Mouse (Mus musculus) intestine, embryonic 16.5 days (tissue): Measurements from ENCODE around the gene Otx2. TPM values are rescaled to one million over a fixed set of nuclear protein-coding genes. Genes with fewer than 3 reads are reported as not detected.

Experiments
- ATAC-seq: fragments of 200-750 bp; cut with Nextera tagmentation; 2 replicates; pipeline ENCODE4 v1.8.0; 2017; ENCODE audit warnings: moderate TSS enrichment, moderate library complexity
- H3K27ac ChIP-seq: fragments of 300-500 bp; sonication (generic); 2 replicates; pipeline ENCODE4 v1.5.1; 2014; ENCODE audit warnings: mild to moderate bottlenecking, low read length
- H3K27me3 ChIP-seq: fragments of 300-500 bp; sonication (generic); replicated peaks from 2 replicates; pipeline ENCODE4 v1.6.1; 2014; ENCODE audit warnings: low read length, control low read depth, mixed read lengths; ENCODE audit not compliant: control insufficient read depth, insufficient read depth
- H3K36me3 ChIP-seq: fragments of 300-500 bp; sonication (generic); 2 replicates; pipeline ENCODE4 v1.6.1; 2014; ENCODE audit warnings: low read length, control low read depth; ENCODE audit not compliant: control insufficient read depth, insufficient read depth
- H3K4me1 ChIP-seq: fragments of 300-500 bp; sonication (generic); 2 replicates; pipeline ENCODE4 v1.6.1; 2014; ENCODE audit warnings: low read length, control low read depth, mixed read lengths; ENCODE audit not compliant: control insufficient read depth, insufficient read depth
- H3K4me2 ChIP-seq: fragments of 300-500 bp; sonication (generic); 2 replicates; pipeline ENCODE4 v1.6.1; 2014; ENCODE audit warnings: low read depth, low read length, control low read depth
- H3K4me3 ChIP-seq: fragments of 300-500 bp; sonication (generic); 2 replicates; pipeline ENCODE4 v1.5.1; 2014; ENCODE audit warnings: mild to moderate bottlenecking, low read length
- H3K9ac ChIP-seq: fragments of 300-500 bp; sonication (generic); 2 replicates; pipeline ENCODE4 v1.6.1; 2014; ENCODE audit warnings: low read depth, low read length
- H3K9me3 ChIP-seq: fragments of 300-500 bp; sonication (generic); 2 replicates; pipeline ENCODE4 v1.6.1; 2016; ENCODE audit warnings: low read length, control low read depth; ENCODE audit not compliant: control insufficient read depth
- WGBS: fragments of 180-500 bp; shearing (Covaris S2); extraction: QIAGEN DNeasy Blood & Tissue Kit; methylation state at CpG from one replicate; pipeline ENCODE4 v1.1.7; 2014; 5-methylcytosine and 5-hydroxymethylcytosine counted together
- polyA plus RNA-seq: library from polyadenylated mRNA; unstranded; fragments of >200 nt; fragmentation: Nextera tagmentation; extraction: Ambion mirVana; gene quantifications from 2 replicates; pipeline ENCODE4 v1.2.1, GENCODE M21; 2015

The Otx2 gene
- not detected in 2 replicates for polyA plus RNA-seq

DNA sequence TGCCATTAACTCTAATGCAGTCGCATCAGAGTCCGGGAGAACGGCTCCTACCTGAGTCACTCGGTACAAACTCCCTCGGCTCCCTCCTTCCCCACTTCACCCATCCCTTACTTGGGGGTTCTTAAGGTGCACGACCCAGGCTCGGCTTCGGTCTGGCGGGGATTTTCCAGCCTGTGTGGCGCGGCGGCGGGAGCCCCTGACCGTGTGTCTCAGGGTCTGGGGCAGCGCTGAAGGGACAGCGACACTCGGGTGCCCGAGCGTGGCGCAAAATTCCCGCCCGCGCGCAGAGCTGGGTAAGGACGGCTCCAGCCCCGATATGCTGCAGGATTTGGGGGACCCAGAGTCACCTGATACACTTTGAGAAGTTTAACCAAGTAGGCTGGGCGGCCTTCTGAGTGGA lies at the start of gene Otx2:
Gene Otx2 (minus strand): TSS at position 279 of the 400 bp plus-strand sequence.
- Histone ChIP-seq H3K36me3 (no peaks in the 10 kb centered on the region), H3K27ac (no peak within 1 kb of the TSS), H3K4me3 (no peak within 1 kb of the TSS), H3K27me3 (peaks cover 77% of the 10 kb centered on the region), H3K4me2 (no peak within 1 kb of the TSS), H3K9ac (no peak within 1 kb of the TSS), H3K9me3 (no peaks in the 10 kb centered on the region), H3K4me1 (no peaks in the 10 kb centered on the region)
- no peak for ATAC-seq
- WGBS: 1% methylated on average over 27 of the region's 27 CpGs

GRCm38 (mm10) chr14:48722763-48723162 lies 49.1 kb upstream of the Otx2 start:
- Histone ChIP-seq H3K9me3 (no peaks in the 10 kb centered on the region), H3K27me3 (no peaks in the 10 kb centered on the region), H3K4me3 (no peak overlapping the region), H3K4me2 (no peak overlapping the region), H3K27ac (no peak overlapping the region), H3K36me3 (no peaks in the 10 kb centered on the region), H3K9ac (no peak overlapping the region), H3K4me1 (no peaks in the 10 kb centered on the region)
- no peak for ATAC-seq
- 49% methylated on average over 4 of the region's 4 CpGs for WGBS

DNA sequence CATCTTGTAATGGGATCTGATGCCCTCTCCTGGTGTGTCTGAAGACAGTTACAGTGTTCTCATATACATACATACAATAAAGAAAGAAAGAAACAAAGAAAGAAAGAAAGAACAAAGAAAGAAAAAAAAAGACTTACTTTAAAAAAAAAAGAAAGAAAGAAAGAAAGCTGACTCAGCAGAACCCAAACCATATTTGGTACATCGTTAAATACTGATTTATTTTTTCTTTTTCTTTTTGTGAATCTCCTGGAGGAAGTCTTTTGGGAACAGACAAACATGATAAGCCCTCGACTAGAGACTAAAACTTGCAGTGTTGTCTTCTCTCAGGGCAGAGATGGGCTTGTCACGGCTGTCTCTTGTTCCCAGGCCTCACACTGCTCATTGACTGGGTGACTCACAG lies 45.7 kb upstream of the Otx2 start:
- H3K4me1 ChIP-seq: no peaks in the 10 kb centered on the region
- no peak overlapping the region for H3K4me3 ChIP-seq
- no peak overlapping the region for H3K4me2 ChIP-seq
- H3K36me3 ChIP-seq: no peaks in the 10 kb centered on the region
- no peak for ATAC-seq
- H3K27me3 ChIP-seq: no peaks in the 10 kb centered on the region
- no peak overlapping the region for H3K9ac ChIP-seq
- WGBS: 82% methylated on average over 3 of the region's 3 CpGs
- no peaks in the 10 kb centered on the region for H3K9me3 ChIP-seq
- no peak overlapping the region for H3K27ac ChIP-seq

DNA sequence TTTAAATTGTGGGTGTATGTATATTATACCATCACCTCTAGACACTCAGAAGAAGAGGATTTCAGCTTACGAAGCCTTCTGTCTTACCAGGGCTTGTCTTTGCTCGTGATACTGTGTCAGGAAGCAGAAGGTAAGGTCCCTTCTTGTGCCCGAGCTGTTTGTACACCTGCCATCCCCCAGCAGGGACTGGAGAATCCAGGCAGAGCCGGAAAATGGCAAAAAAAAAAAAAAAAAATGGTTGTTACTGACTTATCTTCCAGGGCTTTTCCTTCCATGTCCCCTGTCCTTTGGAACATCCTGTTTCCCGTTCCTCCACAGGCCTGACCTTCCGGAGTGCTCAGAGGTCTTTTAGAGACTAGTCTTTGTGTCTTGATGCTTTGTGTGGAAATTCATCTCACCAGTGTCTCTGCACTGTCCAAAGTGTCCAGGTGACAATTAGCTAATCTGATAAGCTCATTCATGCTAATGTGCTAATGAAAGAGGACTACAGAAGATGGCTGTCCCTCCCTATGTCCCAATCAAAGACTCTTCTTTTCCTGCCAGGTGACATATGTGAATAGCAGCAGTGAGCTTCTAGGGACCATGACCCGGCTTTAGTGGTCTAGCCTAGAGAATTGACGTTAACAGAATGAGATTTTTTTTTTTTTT lies 44.1 kb upstream of the Otx2 start:
- Histone ChIP-seq H3K4me1 (no peaks in the 10 kb centered on the region), H3K9ac (no peak overlapping the region), H3K4me2 (no peak overlapping the region), H3K4me3 (no peak overlapping the region), H3K27me3 (no peaks in the 10 kb centered on the region; the same call in 1 of the 2 replicates), H3K27ac (no peak overlapping the region), H3K36me3 (no peaks in the 10 kb centered on the region), H3K9me3 (no peaks in the 10 kb centered on the region)
- WGBS: 73% methylated on average over 8 of the region's 8 CpGs
- no peak for ATAC-seq

DNA sequence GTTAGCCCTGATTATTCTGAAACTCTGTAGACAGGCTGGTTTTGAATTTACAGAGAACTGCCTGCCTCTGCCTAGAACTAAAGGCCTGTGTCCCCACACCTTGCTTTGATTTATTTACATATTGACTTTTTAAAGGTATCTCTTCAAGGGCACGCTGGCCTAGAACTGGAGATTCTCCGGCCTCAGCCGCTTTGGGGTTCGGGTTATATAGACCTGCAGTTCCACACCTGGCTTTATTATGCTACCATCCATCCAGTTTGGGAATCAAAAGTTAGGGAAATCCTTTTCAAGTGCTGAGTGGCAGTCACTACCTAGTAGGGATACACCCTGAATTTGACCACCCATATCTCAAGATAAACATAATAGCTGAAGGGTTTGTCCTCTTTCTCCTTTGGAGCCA lies 42.8 kb upstream of the Otx2 start:
- Histone ChIP-seq H3K4me1 (no peaks in the 10 kb centered on the region), H3K27me3 (no peaks in the 10 kb centered on the region; the same call in 1 of the 2 replicates), H3K4me2 (no peak overlapping the region), H3K9me3 (no peaks in the 10 kb centered on the region), H3K36me3 (no peaks in the 10 kb centered on the region), H3K4me3 (no peak overlapping the region), H3K27ac (no peak overlapping the region), H3K9ac (no peak overlapping the region)
- 91% methylated on average over 4 of the region's 4 CpGs for WGBS
- ATAC-seq: no peak

DNA sequence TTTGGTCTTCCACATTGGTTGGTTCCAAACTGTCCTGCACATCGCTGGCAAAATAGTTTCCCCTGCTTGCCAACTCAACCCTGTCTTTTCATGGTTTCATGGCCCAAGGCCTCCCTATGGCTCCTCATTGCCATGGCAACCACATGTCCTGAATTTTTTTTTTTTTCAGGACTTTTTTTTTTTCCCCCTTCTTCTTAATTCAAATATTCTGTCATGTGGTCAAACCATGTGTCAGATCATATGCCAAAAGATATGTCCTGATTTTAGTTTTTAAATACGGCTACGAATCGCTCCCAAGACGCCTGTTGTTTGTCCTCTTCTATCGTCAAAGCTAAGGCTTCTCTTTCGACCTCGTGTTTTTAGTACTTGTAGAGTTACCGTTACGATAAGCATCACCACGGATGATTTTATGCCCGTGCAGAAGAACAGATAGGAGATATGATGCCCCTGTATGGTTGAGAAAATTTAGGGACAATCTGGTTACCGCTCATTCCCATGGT lies 37.3 kb upstream of the Otx2 start:
- no peak for ATAC-seq
- H3K4me1 ChIP-seq: peaks cover 3% of the 10 kb centered on the region; the same call in 1 of the 2 replicates
- no peaks in the 10 kb centered on the region for H3K36me3 ChIP-seq
- 84% methylated on average over 13 of the region's 13 CpGs for WGBS
- peaks cover 21% of the 10 kb centered on the region; the same call in 1 of the 2 replicates for H3K27me3 ChIP-seq
- no peak overlapping the region for H3K4me2 ChIP-seq
- no peak overlapping the region for H3K27ac ChIP-seq
- H3K9me3 ChIP-seq: no peaks in the 10 kb centered on the region
- H3K9ac ChIP-seq: no peak overlapping the region
- no peak overlapping the region for H3K4me3 ChIP-seq

GRCm38 (mm10) chr14:48710062-48710870 lies 36.6 kb upstream of the Otx2 start:
- H3K9ac ChIP-seq: no peak overlapping the region
- no peak overlapping the region for H3K27ac ChIP-seq
- 52% methylated on average over 11 of the region's 11 CpGs for WGBS
- peaks cover 3% of the 10 kb centered on the region; the same call in 1 of the 2 replicates for H3K4me1 ChIP-seq
- no peaks in the 10 kb centered on the region for H3K9me3 ChIP-seq
- no peak overlapping the region; the same call in 1 of the 2 replicates for H3K4me3 ChIP-seq
- no peak for ATAC-seq
- H3K27me3 ChIP-seq: peaks cover 21% of the 10 kb centered on the region; the same call in 1 of the 2 replicates
- no peaks in the 10 kb centered on the region for H3K36me3 ChIP-seq
- peak overlapping the region; percentile 42; the same call in 1 of the 2 replicates for H3K4me2 ChIP-seq

DNA sequence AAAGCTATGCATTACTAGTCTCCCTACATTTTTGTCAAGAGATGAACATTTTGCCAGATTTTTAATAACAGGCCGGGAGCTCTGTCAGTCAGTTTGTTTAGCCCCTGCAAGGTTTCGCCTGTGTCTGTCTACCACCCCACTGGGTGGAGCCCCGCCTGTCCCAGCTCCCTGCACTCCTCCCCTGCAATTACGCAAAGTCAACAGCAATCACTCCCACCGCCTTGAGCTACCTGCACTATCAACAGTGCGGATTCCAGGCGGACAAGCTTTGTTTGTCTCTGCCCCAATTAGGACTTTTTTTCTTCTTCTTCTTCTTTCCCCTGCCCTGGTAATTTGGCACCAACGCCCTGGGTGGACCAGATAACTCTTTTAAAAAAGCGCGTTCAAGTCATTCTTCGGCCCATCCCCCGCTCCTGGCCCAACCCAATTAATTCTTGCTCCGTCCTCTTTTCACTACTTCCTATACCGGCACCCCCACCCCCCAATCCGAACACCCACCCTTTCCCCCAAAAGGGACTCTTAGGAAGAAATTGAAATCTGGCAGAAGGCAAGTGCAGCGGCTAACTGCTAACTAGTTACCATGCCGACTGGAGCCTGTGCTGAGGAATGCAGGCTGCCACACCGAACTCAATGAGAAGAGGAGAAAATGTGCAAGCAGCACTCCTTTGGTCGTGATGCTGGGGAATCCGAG lies 35.9 kb upstream of the Otx2 start:
- peaks cover 21% of the 10 kb centered on the region; the same call in 1 of the 2 replicates for H3K27me3 ChIP-seq
- H3K4me2 ChIP-seq: peak overlapping the region; percentile 42
- peak overlapping the region; percentile 32 for H3K4me3 ChIP-seq
- peak; percentile 71; the same call in 1 of the 2 replicates for ATAC-seq
- H3K9me3 ChIP-seq: no peaks in the 10 kb centered on the region
- no peak overlapping the region for H3K27ac ChIP-seq
- 2% methylated on average over 20 of the region's 20 CpGs for WGBS
- peaks cover 3% of the 10 kb centered on the region; the same call in 1 of the 2 replicates for H3K4me1 ChIP-seq
- no peak overlapping the region for H3K9ac ChIP-seq
- H3K36me3 ChIP-seq: no peaks in the 10 kb centered on the region

- ATAC-seq: no peak
- H3K9ac ChIP-seq: no peak overlapping the region
- WGBS: 9% methylated on average over 6 of the region's 6 CpGs
- no peak overlapping the region for H3K4me3 ChIP-seq
- H3K4me1 ChIP-seq: peaks cover 3% of the 10 kb centered on the region; the same call in 1 of the 2 replicates
- H3K36me3 ChIP-seq: no peaks in the 10 kb centered on the region
- H3K27ac ChIP-seq: no peak overlapping the region
- H3K4me2 ChIP-seq: no peak overlapping the region
- peaks cover 21% of the 10 kb centered on the region; the same call in 1 of the 2 replicates for H3K27me3 ChIP-seq
- H3K9me3 ChIP-seq: no peaks in the 10 kb centered on the region
These were observed 34.3 kb upstream of the Otx2 start for GRCm38 (mm10) chr14:48707844-48708383.
